Mouse (Mus musculus) central nervous system, embryonic 14 days (tissue): ENCODE data around the gene Lpcat2. TPM values are rescaled to one million over a fixed set of nuclear protein-coding genes. Genes with fewer than 3 reads are reported as not detected.

Experiments
- polyA plus RNA-seq: library from polyadenylated mRNA; depleted of rRNA; stranded (reverse); fragments of >200 nt; gene quantifications from 2 replicates; pipeline ENCODE4 v1.2.3, GENCODE M21; 2012; rRNA removed

Gene Lpcat2
- polyA plus RNA-seq: 7.4 and 9.7 TPM in 2 replicates

GRCm38 (mm10) chr8:92855171-92855894 lies at the start of gene Lpcat2:
Gene Lpcat2 (plus strand): TSS chr8:92855339.

GRCm38 (mm10) chr8:92827243-92828034 lies 27.7 kb upstream of the Lpcat2 start, which contains the start of gene Mmp2:
Gene Mmp2 (plus strand): TSS chr8:92827291.

GRCm38 (mm10) chr8:92901107-92901506 lies 46.0 kb downstream of the Lpcat2 start, which contains the start of gene Capns2:
Gene Capns2 (plus strand): TSS chr8:92901407.

GRCm38 (mm10) chr8:92959779-92960178 lies 104.6 kb downstream of the Lpcat2 start, which contains the start of gene Slc6a2:
Gene Slc6a2 (plus strand): TSS chr8:92960079.

Other genes starting within 250 kb of the Lpcat2 start
- 2.4 and 2.7 TPM in 2 replicates for gene Irx6, start 181.1 kb upstream of the Lpcat2 start, polyA plus RNA-seq
- 29.0 and 92.9 TPM in 2 replicates for gene Mmp2, start 28.0 kb upstream of the Lpcat2 start, polyA plus RNA-seq
- gene Capns2, start 46.1 kb downstream of the Lpcat2 start, polyA plus RNA-seq: 1.3 and 3.1 TPM in 2 replicates
- gene Slc6a2, start 104.7 kb downstream of the Lpcat2 start, polyA plus RNA-seq: 0.68 and 1.9 TPM in 2 replicates
- gene Ces1a, start 192.9 kb downstream of the Lpcat2 start, polyA plus RNA-seq: not detected in 2 replicates
- not detected in 2 replicates for gene Ces1b, start 224.7 kb downstream of the Lpcat2 start, polyA plus RNA-seq